Mouse (Mus musculus) layer of hippocampus, adult 11-12 months (tissue): ENCODE data around the gene Thap4.

ENCODE experiments used
- DNase-seq: peaks from one replicate; pipeline ENCODE4 v3.0.0; 2022; ENCODE audit warnings: low spot score

The Thap4 gene

DNA sequence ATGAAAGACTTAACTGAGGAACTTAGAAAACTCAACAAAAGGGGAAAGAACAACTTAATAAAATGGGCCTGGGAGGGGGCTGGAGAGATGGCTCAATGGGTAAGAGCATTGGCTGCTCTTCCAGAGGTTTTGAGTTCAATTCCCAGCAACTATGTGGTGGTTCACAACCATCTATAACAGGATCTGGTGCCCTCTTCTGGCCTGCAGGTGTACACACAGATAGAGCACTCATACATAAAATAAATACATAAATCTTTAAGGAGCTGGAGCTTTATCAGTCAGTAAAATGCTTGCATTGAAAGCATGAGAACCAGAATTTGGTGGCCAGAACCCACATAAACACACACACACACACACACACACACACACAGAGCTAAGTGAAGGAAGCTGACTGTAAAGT, 11.8 kb downstream of the Thap4 start:
- DNase-seq: no peak

DNA sequence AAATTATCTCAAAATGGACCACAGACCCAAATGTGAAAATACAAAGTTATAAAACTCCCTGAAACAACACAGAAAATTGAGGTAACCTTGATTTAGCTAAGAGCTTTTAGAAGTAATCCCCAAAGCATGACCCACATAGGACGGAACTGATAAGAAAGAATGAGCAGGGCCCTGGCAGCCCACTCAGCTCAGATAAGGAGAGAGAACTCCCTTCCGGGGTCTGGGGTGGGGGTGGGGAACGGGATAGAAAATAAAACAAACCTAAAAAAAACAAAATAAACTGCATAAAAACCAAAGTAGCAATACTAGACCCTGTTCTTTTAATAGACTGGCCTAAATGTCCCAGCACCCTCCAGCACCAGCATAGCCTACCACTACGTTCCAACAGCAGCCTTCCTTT, 12.7 kb downstream of the Thap4 start:
- DNase-seq: no peak

GRCm38 (mm10) chr1:93740671-93741070, 14.0 kb downstream of the Thap4 start:
- no peak for DNase-seq

DNA sequence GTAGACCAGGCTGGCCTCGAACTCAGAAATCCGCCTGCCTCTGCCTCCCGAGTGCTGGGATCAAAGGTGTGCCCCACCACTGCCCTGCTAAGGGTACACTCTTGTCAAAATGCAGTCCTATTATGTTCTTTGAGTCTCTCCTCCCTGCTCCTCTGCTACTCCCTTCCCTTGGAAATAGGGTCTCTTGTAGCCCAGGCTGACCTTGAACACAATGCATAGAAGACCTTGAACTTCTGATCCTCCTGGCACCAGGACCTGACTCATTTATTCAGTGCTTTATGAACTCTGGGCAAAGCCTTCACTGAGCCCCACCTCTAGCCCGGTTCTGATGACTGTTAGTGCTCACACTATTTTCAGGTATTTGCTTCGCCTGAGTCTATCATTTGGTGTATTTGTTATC, 17.0 kb downstream of the Thap4 start:
- no peak for DNase-seq

- no peak for DNase-seq
Observed at GRCm38 (mm10) chr1:93735859-93736258, 18.8 kb downstream of the Thap4 start.

DNA sequence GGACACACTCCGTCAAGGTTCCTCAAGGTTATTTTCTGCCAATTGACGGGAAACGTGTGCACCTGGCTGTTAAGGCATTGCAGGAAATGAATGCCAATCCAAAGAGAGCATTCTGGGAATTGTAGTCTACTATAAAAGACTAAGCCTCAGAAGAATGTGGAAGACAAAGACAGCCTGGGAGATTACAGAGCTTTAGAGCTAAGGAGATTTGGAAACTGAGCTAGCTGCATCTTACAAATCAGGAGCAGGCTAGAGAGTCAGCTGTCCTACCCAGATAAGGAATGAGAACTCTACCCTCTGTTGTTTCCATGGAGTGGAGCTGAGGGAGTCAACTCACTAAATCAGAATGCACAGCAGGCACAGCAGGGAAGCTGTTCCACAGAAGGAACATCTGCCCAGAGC, 22.8 kb downstream of the Thap4 start:
- DNase-seq: no peak

GRCm38 (mm10) chr1:93731103-93731502, 23.6 kb downstream of the Thap4 start:
- DNase-seq: no peak

GRCm38 (mm10) chr1:93726974-93727373, 27.7 kb downstream of the Thap4 start:
- DNase-seq: peak; percentile 48

DNA sequence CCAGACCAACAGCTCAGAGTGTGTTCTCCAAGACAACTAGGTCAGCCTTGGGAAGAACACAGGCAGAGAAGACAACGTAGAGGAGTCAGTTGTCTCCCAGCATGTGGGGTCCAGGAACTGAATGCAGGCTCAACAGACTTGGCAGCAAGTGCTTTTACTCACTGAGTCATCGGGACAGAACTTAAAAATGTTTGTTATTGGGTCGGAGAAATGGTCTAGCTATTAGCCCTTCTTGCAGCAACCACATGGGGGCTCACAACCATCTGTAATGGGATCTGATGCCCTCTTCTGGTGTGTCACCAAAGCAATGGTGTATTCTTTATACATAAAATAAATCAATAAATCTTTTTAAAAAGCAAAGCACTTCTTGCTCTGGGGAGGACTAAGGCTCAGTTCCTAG, 28.5 kb downstream of the Thap4 start:
- no peak for DNase-seq

- DNase-seq: no peak
Observed at GRCm38 (mm10) chr1:93725665-93726064, 29.0 kb downstream of the Thap4 start.

GRCm38 (mm10) chr1:93724623-93725022, 30.0 kb downstream of the Thap4 start:
- DNase-seq: no peak

GRCm38 (mm10) chr1:93721557-93721956, 33.1 kb downstream of the Thap4 start:
- no peak for DNase-seq

DNA sequence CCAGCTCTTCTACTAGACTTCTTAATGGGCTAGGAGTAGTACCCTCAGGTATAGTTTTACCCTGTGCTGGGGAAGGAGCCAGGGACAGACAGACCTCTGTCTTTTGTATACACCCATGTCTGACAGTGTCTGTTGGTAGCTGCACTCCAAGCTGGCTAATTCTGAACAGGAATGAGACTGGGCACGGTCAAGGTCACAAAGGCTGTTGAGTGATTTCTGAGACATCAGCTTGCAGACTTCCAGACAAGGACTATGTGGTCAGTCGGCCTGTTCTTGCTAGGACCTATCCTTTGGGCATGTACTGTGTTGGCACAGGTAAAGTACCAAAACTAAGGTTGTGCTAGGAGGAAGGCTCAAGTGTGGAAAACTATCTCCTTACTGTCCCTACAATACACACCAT, 38.5 kb downstream of the Thap4 start:
- no peak for DNase-seq

- no peak for DNase-seq
Observed at GRCm38 (mm10) chr1:93705389-93705788, 49.3 kb downstream of the Thap4 start.

DNA sequence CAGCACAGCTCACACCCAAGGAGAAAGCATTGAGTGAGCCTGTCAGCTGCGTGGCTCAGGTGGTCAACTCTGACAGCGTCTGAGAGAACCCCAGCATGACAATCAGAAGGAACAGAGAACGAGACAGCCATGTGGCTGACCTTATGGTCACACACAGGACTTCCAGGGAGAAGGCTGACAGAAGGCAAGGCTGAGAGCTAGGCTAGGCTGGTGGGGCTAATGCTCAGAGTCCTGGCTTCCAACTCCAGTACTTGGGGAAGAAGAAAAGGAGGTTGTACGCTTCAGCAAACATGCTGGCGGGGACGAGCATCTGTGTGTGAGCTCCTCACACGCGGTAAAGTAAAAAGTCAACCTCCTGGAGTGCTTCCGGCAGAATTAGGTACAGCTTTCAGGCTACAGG, 50.3 kb downstream of the Thap4 start:
- no peak for DNase-seq

DNA sequence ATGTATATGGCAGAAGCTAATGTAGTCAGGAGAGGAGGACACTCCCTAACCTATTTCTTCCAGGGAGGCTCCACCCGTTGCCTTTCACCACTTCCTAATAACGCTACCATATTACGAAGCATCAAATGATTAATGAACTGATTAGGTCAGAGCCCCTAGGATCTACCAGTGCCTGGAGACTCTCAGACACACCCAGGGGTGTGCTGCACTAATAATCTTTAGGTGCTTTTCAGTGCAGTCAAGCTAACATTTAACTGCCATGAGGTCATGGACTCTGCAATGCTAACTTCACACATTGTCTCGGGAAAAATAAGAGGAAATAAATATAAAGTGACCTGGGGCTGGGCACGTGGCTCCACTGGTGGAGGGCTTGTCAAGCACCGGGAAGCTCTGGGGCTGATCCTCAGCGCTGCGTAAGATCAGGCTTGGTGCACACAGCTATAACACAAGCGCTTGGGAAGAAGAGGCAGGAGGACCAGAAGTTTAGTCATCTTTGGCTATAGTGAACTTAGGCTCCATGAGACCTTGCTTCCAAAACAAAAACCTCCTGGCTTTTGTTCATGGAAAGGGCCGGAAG, 51.1 kb downstream of the Thap4 start:
- DNase-seq: no peak

DNA sequence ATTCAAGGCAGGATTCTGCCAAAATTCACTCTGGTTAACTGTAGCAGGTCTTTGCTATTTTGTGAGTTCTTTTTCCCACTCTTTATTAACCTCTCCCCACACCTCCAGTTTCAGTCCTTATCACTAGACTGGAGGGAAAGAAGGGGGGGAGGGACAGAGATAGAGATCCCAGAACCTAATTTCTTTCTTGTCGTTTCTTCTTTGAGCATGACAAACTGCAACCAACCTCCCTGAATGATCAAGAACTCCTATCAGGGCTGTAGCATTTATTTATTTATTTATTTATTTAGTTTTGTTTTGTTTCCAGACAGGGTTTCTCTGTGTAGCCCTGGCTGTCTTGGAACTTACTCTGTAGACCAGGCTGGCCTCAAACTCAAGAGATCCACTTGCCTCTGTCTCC, 52.6 kb downstream of the Thap4 start:
- no peak for DNase-seq

- DNase-seq: peak; percentile 47
Observed at GRCm38 (mm10) chr1:93699159-93699558, 55.5 kb downstream of the Thap4 start.

GRCm38 (mm10) chr1:93697317-93697716, 57.3 kb downstream of the Thap4 start:
- no peak for DNase-seq

DNA sequence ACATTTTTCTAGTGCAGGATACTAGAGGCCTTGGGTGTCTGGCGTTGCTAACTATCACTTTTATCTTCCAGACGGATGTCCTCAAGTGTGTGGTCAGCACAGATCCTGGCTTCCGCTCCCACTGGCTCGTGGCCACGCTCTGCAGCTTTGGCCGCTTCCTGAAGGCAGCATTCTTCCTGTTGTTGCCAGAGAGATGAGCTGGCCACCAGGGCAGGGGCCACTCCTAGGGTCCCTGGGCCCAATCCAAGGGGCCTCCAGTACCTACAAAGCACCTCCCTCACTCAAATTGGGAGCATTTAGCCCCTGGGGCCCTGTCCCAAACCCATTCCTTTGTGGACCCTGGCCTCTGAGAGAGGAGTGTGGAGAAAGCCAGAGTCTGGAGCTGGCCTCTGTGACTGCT, 59.7 kb downstream of the Thap4 start:
- DNase-seq: no peak

- no peak for DNase-seq
Observed at GRCm38 (mm10) chr1:93693943-93694342, 60.7 kb downstream of the Thap4 start.

GRCm38 (mm10) chr1:93693502-93693901, 61.2 kb downstream of the Thap4 start:
- DNase-seq: no peak

DNA sequence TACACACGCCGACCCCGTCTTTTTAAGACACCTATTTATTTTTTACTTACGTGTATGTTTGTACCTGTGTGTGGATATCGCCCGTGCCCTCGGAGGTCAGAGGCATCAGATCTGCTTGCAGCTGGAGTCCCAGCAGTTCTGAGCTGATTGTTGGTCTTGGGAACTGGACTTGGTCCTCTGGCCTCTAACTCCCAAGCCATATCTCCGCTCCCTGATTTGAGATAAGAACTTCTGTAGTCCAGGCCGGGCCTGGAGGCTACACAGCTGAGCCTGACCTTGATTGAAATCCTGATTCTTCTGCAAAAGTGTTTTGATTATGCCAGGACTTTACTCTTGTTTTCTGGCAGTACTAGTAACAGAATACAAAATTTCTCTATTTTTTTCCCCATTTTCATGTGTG, 61.9 kb downstream of the Thap4 start:
- no peak for DNase-seq

GRCm38 (mm10) chr1:93691786-93692357, 62.8 kb downstream of the Thap4 start:
- no peak for DNase-seq
